Mouse (Mus musculus): ENCODE results near the gene Sectm1b.

- no peak for TF ChIP-seq CTCF (IDR thresholded peaks at IDR 0.05; ENCODE audit: low read depth)
- no peak for TF ChIP-seq EP300 (optimal IDR thresholded peaks at IDR 0.05)
These were observed 47.7 kb upstream of the Sectm1b start for GRCm38 (mm10) chr11:121111051-121111450.

All from stomach, postnatal 0 days (tissue).